Mouse (Mus musculus) midbrain, embryonic 15.5 days (tissue): ENCODE results near the gene Pdgfa. TPM values are rescaled to one million over a fixed set of nuclear protein-coding genes. Genes with fewer than 3 reads are reported as not detected.

Experiments
- ATAC-seq: fragments of 200-750 bp; cut with Nextera tagmentation; replicated peaks from 2 replicates; pipeline ENCODE4 v1.8.0; 2017; ENCODE audit warnings: moderate TSS enrichment
- H3K27ac ChIP-seq: fragments of 300-500 bp; sonication (generic); 2 replicates; pipeline ENCODE4 v1.5.1; 2015; ENCODE audit warnings: mild to moderate bottlenecking, inconsistent platforms
- H3K27me3 ChIP-seq: fragments of 300-500 bp; sonication (generic); replicated peaks from 2 replicates; pipeline ENCODE4 v1.6.1; 2015; ENCODE audit warnings: inconsistent platforms
- H3K36me3 ChIP-seq: fragments of 300-500 bp; sonication (generic); replicated peaks from 2 replicates; pipeline ENCODE4 v1.6.1; 2015; ENCODE audit warnings: inconsistent platforms
- H3K4me1 ChIP-seq: fragments of 300-500 bp; sonication (generic); 2 replicates; pipeline ENCODE4 v1.6.1; 2015; ENCODE audit warnings: inconsistent platforms
- H3K4me2 ChIP-seq: fragments of 300-500 bp; sonication (generic); 2 replicates; pipeline ENCODE4 v1.6.1; 2015; ENCODE audit warnings: inconsistent platforms, mild to moderate bottlenecking, moderate library complexity
- H3K4me3 ChIP-seq: fragments of 300-500 bp; sonication (generic); 2 replicates; pipeline ENCODE4 v1.5.1; 2015; ENCODE audit warnings: mild to moderate bottlenecking, inconsistent platforms
- H3K9ac ChIP-seq: fragments of 300-500 bp; sonication (generic); 2 replicates; pipeline ENCODE4 v1.6.1; 2015; ENCODE audit warnings: mild to moderate bottlenecking, inconsistent platforms
- H3K9me3 ChIP-seq: fragments of 300-500 bp; sonication (generic); 2 replicates; pipeline ENCODE4 v1.6.1; 2016; ENCODE audit warnings: inconsistent platforms
- WGBS: fragments of 180-500 bp; shearing (Covaris S2); methylation state at CpG from one replicate; pipeline ENCODE4 v1.1.7; 2015; ENCODE audit warnings: mixed read lengths; 5-methylcytosine and 5-hydroxymethylcytosine counted together
- polyA plus RNA-seq: library from polyadenylated mRNA; unstranded; fragments of >200 nt; fragmentation: Nextera tagmentation; extraction: Ambion mirVana; gene quantifications from 2 replicates; pipeline ENCODE4 v1.2.1, GENCODE M21; 2015

The Pdgfa gene
- polyA plus RNA-seq, 1 experiment from 2014 or later, result 23.6 TPM

GRCm38 (mm10) chr5:139015097-139015496 is 17.9 kb upstream of the Pdgfa start:
- Histone ChIP-seq H3K9ac (no peak overlapping the region), H3K27me3 (no peaks in the 10 kb centered on the region), H3K4me3 (no peak overlapping the region), H3K4me2 (no peak overlapping the region), H3K4me1 (no peaks in the 10 kb centered on the region), H3K36me3 (peaks cover 12% of the 10 kb centered on the region; the same call in 1 of the 2 replicates), H3K27ac (no peak overlapping the region), H3K9me3 (no peaks in the 10 kb centered on the region)
- no peak for ATAC-seq
- WGBS, result 65% methylated on average over 3 of the region's 3 CpGs

DNA sequence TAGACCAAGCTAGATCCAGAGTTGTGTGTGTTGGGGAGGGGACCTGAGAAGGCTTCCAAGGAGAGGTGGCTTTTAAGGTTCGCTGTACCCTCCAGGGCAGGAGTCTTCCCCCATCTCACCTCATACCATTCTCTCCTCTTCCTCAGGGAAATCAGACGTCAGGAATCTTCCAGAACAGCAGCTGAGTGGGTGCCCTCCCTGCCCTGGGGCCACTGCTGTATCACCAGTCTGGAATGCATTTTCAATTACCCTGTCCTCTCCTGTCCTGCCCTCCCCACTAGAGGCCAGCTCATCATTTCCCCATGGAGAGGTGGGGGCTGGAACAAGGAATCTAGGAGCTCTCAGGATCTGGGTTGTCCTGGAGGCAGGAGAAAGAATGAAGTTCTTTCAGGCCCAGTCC is 13.5 kb upstream of the Pdgfa start:
- Histone ChIP-seq H3K4me1 (no peaks in the 10 kb centered on the region), H3K9ac (no peak overlapping the region), H3K4me2 (no peak overlapping the region), H3K27ac (no peak overlapping the region), H3K36me3 (no peaks in the 10 kb centered on the region), H3K27me3 (0 out of 2 replicates have a peak, but pooled peaks cover 3% of the 10 kb centered on the region), H3K4me3 (no peak overlapping the region), H3K9me3 (no peaks in the 10 kb centered on the region)
- WGBS, result 83% methylated on average over 2 of the region's 2 CpGs
- no peak for ATAC-seq

DNA sequence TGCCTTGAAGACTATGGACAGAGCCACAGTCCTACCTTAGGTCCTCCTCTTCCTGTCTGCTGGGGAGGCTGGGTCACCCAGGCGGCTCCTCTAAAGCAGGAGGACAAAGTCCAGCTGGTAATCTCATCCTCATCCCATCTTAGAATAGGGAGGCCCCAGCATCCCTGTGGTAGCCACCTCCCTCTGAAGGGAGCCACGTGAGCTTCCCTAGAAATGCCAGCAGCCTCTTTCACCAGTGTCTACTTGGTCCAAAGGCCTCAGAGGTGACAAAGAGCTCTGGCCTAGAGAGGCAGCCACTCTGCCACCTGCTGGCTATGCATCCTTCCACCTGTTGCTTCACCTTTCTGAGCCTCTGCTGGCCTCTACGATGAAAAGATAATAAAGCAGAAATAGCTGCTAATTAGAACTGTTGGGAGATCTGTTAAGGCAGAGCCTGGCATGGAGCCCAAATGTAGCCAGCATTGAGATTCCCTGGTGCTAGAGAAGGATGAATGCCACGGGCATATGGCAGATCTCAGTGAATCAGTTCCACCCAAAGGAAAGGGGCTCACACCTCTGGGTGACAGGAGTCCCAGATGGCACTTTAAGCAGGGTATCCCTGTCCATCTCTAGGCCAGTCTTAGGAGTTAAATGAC is 10.1 kb upstream of the Pdgfa start:
- ATAC-seq, result no peak
- no peaks in the 10 kb centered on the region for H3K4me1 ChIP-seq
- H3K9ac ChIP-seq, result no peak overlapping the region
- no peak overlapping the region for H3K4me2 ChIP-seq
- H3K36me3 ChIP-seq, result no peaks in the 10 kb centered on the region
- WGBS, result 47% methylated on average over 4 of the region's 4 CpGs
- no peaks in the 10 kb centered on the region for H3K9me3 ChIP-seq
- H3K4me3 ChIP-seq, result no peak overlapping the region
- H3K27ac ChIP-seq, result no peak overlapping the region
- 0 out of 2 replicates have a peak, but pooled peaks cover 4% of the 10 kb centered on the region for H3K27me3 ChIP-seq

DNA sequence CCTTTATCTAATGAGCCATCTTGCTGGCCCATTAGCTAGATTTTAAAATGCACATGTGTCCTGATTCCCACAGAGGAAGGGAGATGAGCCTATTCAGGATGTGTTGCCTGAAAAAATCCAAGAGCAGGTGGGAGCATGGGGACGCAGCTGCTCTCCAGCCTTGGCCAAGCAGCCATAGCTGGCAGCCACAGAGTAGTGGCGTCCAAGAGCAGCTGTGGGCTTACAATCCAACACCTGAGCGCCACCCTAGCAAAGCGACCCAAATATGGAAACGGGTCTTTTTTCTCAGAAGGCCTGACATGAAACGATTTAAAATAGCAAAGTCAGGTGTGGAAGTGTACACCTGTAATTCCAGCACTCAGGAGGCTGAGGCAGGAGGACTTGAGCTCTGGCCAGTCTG is 7.4 kb upstream of the Pdgfa start:
- Histone ChIP-seq H3K27me3 (peaks cover 7% of the 10 kb centered on the region), H3K36me3 (no peaks in the 10 kb centered on the region), H3K4me3 (no peak overlapping the region), H3K27ac (no peak overlapping the region), H3K4me2 (no peak overlapping the region), H3K9me3 (no peaks in the 10 kb centered on the region), H3K9ac (no peak overlapping the region), H3K4me1 (no peaks in the 10 kb centered on the region)
- WGBS, result 87% methylated on average over 6 of the region's 6 CpGs
- no peak for ATAC-seq

- no peak for ATAC-seq
- no peak overlapping the region for H3K4me2 ChIP-seq
- peaks cover 37% of the 10 kb centered on the region for H3K4me1 ChIP-seq
- no peak overlapping the region for H3K9ac ChIP-seq
- H3K27ac ChIP-seq, result no peak overlapping the region
- WGBS, result 83% methylated on average over 7 of the region's 7 CpGs
- no peaks in the 10 kb centered on the region for H3K36me3 ChIP-seq
- H3K9me3 ChIP-seq, result no peaks in the 10 kb centered on the region
- H3K27me3 ChIP-seq, result peaks cover 36% of the 10 kb centered on the region
- no peak overlapping the region for H3K4me3 ChIP-seq
Measured at GRCm38 (mm10) chr5:138999716-139000115, 2.5 kb upstream of the Pdgfa start.

DNA sequence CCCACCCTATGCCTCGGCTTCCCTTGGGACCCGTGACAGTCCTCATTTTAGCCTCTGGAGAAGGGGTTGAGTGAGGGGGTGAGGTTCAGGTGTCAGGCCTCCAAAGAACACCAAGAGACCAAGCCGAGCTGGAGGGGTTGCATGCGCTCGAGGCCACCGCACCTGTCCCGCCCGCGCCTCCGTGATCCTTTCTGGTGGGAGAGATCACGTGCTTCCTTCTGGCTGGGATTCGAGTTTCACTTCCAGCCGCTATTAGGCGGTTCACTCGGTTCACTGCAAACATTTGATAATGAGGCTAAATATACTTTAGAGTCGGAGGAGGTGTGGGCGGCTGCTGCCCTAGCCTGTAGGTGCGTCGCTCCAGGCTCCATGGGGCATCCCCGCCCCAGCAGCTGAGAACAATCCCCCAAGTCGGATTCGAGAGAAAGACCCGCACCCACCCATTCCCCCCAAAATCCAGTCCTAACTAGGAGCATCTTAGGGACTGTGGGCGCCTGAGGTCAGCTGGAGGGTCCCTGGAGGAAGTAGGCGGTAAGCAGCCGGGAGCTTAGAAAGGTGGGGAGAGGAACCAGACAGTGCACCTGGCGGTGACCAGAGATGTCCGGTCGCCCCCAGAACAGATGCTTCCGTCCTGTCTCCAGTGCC is 888 bp upstream of the Pdgfa start:
- 0 out of 2 replicates have a peak overlapping the region, but pooled peaks have one; percentile 21 for H3K9ac ChIP-seq
- WGBS, result 2% methylated on average over 30 of the region's 30 CpGs
- H3K9me3 ChIP-seq, result no peaks in the 10 kb centered on the region
- H3K4me3 ChIP-seq, result peak overlapping the region; percentile 76
- H3K4me1 ChIP-seq, result peaks cover 53% of the 10 kb centered on the region
- no peaks in the 10 kb centered on the region for H3K36me3 ChIP-seq
- H3K4me2 ChIP-seq, result peak overlapping the region; percentile 98
- no peak for ATAC-seq
- no peak overlapping the region for H3K27ac ChIP-seq
- H3K27me3 ChIP-seq, result peaks cover 36% of the 10 kb centered on the region

DNA sequence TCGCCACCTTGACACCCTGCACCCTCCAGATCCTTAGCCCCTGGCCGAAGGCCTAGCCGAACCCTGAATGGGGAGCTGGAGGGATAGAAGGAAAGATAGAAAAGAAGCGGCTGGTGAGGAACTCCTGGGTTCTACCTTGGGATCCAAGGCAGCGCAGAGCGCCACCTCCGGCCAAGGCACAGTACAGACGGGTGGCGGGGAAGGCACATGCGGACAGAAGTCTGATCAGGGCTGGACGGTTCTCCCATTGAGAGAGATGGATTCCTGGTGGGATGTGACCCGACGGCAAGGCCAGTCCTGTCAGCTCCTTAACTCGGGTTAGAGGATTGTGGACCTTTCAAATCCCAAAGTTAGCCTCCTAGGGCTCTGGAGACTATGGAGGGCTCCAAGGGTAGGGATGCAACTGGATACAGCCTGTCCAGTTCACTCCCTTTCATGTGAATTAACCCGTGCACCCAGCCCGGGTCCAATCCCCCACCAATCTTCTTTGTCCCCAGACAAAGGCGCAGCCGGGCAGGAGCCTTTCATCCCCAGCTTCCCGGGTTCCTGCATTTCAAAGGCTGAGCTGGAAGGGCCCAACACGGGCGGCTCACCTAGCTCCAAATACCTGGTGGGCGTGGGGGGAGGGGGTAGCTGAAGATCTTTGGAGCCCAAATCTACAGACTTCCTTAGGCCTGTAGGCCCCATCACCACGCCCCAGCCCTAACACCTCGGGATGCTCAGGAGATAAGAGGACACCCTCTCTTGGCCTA is 672 bp downstream of the Pdgfa start:
- Histone ChIP-seq H3K4me2 (peak overlapping the region; percentile 98), H3K4me3 (peak overlapping the region; percentile 76), H3K36me3 (no peaks in the 10 kb centered on the region), H3K9me3 (no peaks in the 10 kb centered on the region), H3K27ac (peak overlapping the region; percentile 89), H3K27me3 (peaks cover 52% of the 10 kb centered on the region), H3K9ac (peak overlapping the region; percentile 76), H3K4me1 (peaks cover 63% of the 10 kb centered on the region)
- WGBS, result 4% methylated on average over 24 of the region's 24 CpGs
- ATAC-seq, result peak; percentile 17; the same call in 1 of the 2 replicates

DNA sequence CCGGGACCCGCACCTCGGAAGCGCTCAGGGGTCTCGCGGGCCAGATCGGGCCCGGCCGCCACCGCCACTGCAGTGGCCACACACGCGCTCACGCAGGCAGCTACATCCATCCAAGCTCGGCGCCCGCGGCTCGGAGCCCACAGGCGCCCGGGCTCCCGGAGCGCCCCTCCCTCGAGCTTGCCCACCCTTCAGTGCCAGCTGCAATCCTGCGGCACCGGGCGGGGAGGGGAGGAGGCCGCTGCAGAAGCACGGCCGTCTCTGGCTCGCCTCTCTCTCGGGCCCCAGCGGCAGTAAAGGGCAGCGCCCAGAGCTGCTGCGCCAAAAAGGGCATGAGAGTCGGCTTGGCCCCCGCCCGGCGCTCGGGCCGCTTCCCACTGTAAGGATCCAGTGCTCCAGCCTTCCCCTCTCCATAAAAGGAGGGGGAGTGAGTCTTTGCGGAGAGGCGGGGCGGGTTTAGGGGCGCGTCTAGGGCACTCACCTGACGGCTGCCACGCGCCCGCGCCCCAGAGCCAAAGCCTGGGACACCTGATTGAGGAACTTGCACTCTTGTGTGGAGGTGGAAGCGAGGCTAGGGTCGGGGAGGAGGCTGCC is 1.4 kb downstream of the Pdgfa start:
- peak; percentile 47 for ATAC-seq
- Histone ChIP-seq H3K4me1 (peaks cover 63% of the 10 kb centered on the region), H3K9ac (peak overlapping the region; percentile 76), H3K27me3 (peaks cover 59% of the 10 kb centered on the region), H3K9me3 (no peaks in the 10 kb centered on the region), H3K4me3 (peak overlapping the region; percentile 76), H3K4me2 (peak overlapping the region; percentile 98), H3K27ac (peak overlapping the region; percentile 89), H3K36me3 (no peaks in the 10 kb centered on the region)
- WGBS, result under 1% methylated on average over 42 of the region's 52 CpGs

- ATAC-seq, result peak; percentile 55
- H3K4me3 ChIP-seq, result peak overlapping the region; percentile 76
- H3K4me2 ChIP-seq, result peak overlapping the region; percentile 98
- peaks cover 63% of the 10 kb centered on the region for H3K4me1 ChIP-seq
- WGBS, result under 1% methylated on average over 122 of the region's 127 CpGs
- H3K36me3 ChIP-seq, result no peaks in the 10 kb centered on the region
- peaks cover 59% of the 10 kb centered on the region for H3K27me3 ChIP-seq
- no peaks in the 10 kb centered on the region for H3K9me3 ChIP-seq
- peak overlapping the region; percentile 89 for H3K27ac ChIP-seq
- peak overlapping the region; percentile 76 for H3K9ac ChIP-seq
Measured at GRCm38 (mm10) chr5:138994786-138995720, 2.1 kb downstream of the Pdgfa start.

DNA sequence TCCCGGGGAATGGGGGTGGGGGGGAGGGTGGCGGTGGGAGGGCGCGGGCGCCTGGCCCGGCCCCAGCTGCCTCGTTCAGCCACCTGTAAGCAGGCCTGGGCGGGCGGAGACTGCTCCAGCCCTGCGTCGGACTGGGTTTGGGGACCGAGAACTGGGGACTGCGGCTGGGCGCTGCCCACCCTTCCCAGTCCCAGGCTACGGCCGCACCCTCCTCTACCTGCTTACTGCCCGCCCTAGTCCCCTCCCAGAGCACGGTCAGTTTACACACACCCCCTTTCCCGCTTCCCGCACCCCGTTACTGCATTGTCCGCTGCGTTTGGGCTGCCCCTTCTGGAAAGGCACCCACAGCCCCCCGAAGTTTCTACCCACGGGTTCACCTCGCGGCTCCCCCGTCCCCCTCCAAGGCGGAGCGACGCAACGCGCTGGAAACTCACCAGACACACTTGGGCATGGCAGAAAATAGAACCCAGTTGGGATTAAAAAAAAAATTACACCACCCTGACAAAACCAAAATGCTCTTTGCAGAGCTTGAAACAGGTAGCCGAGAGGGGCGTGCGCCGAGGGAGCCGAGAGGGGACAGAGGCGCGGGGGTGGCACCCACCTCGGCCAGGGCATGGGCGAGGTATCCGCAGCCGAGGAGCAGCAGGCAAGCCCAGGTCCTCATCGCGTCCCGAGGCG is 2.9 kb downstream of the Pdgfa start:
- WGBS, result under 1% methylated on average over 47 of the region's 48 CpGs
- H3K27me3 ChIP-seq, result peaks cover 53% of the 10 kb centered on the region
- peak; percentile 8; the same call in 1 of the 2 replicates for ATAC-seq

More for the DNA sequence above, 2.9 kb downstream of the Pdgfa start:
- H3K9ac ChIP-seq, result peak overlapping the region; percentile 76
- H3K9me3 ChIP-seq, result no peaks in the 10 kb centered on the region
- H3K36me3 ChIP-seq, result no peaks in the 10 kb centered on the region
- H3K4me1 ChIP-seq, result peaks cover 63% of the 10 kb centered on the region
- H3K27ac ChIP-seq, result peak overlapping the region; percentile 89
- H3K4me2 ChIP-seq, result peak overlapping the region; percentile 98
- peak overlapping the region; percentile 76 for H3K4me3 ChIP-seq
